Mouse (Mus musculus): Measurements from ENCODE around the gene Wnt4.

Wnt4 gene

DNA sequence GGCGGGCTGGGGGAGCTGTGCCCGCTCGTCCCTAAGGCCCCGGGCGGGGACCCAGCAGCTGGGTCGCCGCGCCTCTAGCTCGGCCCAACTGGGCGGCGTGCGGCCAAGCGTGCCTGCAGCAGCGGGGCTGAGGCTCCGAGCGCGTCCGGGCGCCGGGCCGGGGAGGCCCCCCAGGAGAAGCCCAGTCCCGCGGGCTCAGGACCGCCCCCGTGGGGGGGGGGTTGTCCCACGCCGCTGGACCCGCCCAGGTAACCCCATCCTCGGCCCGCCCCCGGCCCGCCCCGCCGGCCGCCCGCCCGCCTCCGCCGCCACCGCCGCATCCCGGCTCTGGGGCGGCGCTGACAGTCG is at the start of gene Wnt4:
Gene Wnt4 (plus strand): TSS at position 324 of the 348 bp plus-strand sequence.
- DNase-seq (ENCODE audit: low read depth, low spot score) = peak; percentile 22

DNA sequence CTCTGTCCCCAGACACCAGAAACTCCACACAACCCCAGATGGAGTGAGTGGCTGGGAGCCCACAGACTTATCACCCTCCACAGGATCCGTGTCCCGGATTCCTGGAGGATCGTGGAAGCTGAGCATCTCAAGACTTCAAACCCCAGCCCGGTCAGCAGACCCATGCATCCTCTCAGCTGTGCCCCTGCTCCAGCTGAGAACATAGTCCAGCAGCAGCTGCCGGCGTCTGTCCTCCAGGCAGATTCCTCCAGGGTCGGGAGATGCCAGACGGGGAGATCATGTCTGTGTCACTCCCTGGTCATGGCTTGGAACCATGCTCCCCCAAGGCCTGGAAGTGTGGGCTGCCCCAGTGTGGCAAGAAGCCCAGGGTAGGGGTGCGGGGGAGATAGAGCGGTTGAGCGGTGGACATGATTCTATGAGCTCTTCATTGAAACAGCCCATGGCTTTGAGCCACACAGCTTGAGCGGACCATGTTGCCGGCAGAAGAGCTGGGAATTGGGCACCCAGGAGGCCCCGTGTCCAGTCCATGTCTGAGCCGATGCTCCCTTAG is 48.6 kb upstream of the Wnt4 start:
- DNase-seq (ENCODE audit: low read depth, low spot score) = no peak

DNA sequence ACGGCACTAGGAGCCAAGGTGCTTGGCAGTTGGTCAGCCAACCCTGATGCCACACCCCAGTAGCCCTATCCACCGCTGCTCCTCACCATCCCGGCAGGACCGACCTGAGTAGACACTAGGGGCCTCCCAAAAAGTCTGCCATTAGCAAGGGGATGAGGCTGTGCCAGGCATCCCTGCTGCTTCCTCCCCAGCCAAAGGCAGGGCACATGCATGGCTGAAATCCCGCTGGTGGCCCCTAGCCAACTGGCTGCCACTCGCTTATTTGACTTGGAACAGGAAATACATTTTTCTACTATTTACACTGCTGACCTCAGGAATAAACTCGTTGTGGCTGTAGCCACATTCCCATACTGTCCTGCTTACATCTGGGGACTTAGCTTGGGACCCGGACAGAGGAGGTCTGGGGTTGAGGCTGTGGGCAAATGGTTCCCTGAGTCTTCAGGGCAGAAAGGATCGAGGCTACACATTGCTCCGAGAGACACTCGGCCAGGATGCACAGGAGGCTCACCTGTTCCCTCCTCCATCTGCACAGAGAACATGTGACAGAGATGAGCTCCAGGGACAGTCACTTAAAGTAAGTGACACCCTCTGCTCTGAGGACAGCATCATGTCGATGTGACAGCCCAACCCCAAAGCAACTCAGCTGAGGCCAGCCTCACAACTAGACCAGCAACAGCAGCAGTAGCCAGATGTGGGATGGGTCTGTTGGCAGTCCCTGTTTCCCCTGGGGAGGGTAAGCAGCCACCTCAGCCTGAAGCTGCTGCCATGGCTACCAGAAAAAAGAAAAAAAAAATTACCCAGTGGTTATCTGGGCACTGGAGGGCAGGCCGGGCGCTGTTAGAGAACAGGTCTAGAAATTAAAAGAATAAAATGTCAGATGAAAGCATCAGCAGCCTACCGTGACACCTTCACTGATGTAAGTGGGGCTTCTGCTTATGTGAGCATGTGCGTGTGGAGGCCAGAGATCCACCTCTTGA is 45.5 kb upstream of the Wnt4 start:
- DNase-seq (ENCODE audit: low read depth, low spot score) = no peak

DNA sequence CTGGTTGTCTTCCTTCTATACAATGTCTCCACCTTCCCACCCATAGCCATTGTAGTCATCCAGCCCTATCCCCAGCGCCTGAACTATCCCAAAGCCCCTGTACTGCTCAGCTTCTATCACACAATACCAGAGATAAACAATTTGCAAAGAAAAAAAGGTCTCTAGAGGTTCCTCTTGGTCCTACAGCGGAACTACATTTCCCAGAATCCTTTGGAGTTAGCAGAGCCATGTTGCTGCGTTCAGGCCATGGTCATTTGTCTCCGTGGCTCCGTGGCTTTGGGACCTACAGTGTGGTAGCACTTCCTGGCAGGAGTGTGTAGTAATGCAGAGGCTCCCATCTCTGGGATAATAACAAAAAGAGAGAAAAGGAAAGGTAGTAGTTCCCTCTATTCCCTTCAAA is 43.7 kb upstream of the Wnt4 start:
- peak; percentile 13 for DNase-seq (ENCODE audit: low read depth, low spot score)

DNA sequence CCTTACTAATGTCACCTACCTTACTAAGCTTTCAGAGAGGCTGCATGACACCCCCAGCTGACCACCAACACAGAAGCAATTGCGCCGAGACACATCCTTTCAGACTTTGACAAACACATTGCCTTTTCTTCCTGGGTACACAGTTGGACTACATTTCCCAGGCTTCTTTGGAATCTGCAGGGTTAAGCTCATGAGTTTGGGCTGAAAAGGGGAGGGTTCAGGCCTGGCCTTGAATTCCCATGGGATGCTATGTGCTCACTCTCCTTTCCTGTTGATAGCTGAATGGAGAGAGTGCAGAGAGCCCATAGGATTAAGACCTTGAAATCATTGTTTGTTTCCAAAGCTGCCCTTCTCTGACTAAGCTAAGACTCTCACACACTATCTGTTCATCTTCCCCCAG is 42.8 kb upstream of the Wnt4 start:
- DNase-seq (ENCODE audit: low read depth, low spot score) = peak; percentile 17

DNA sequence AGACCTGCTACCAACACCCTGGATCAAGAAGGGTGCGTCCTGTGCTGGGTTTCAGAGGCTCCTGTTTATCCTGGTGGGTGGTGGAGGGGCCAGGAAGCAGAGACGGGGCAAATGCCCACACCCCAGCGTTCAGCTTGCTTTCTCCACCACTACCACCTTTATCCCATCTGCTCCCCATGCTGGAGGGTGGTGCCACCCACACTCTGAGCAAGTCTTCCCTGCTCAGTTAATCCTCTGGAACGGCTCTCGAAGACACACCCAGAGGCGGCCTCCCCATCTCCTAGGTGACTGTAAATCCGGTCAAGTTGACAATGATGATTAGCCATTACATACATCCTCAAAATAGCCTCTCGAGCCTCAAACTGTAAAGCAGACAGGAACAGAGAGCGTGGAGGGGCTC is 41.9 kb upstream of the Wnt4 start:
- DNase-seq (ENCODE audit: low read depth, low spot score) = no peak

DNA sequence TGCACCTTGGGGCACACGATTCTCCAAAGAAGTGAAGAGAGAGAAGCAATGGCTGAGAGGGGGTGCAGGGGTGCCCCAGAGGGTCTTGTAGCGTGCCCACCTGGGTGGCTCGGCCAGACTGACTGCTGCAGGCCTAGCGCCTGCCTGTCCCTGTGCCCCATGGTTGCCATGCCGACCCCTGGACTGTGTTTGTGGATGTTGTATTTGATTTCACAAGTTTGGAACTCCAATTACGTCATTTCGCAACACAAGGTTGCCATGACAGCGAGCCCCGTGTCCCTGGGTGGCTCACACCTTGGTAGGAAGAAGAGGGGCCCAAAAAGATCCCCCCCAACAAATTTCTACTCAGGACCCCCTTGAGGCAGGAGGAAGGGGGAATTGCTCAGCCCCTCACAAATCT is 32.4 kb upstream of the Wnt4 start:
- DNase-seq (ENCODE audit: low read depth, low spot score) = no peak

DNA sequence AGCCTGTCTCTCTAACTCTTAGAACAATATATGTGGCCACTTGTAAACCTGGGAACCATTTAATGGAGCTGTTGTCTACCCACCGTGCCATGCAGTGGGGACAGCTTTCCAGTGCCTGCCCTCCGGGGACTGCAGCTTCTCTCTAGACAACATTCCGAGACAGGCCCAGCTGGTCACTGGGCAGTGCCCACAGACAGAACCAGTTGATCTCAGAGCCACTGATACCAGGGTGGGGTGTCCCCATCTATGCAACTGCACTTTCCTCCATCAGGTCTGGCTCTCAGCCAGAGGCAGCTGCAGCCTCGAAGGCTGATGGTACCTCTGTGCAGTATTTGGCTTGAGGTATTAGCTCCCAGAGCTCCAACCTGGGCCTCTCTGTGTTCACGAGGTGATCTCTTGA is 27.0 kb upstream of the Wnt4 start:
- DNase-seq (ENCODE audit: low read depth, low spot score) = no peak

DNA sequence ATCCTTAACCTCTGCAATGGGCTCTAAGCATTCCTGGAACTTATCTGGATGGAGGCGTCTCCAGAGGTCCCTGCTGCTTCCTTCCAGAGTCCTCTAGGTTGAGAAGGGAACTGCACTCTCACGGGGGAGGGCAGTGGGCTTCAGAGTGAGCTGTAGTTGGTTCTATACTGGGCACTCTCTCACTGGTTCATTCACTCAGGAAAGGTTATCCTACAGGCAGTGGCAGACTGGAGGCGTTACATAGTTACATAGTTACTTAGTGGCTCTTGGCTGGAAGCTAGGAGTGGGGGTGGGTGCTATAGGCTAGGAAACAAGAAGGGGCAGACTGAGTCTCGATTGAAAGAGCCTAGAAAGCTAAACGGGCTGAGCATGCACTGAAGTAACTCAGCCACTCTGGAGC is 26.4 kb upstream of the Wnt4 start:
- DNase-seq (ENCODE audit: low read depth, low spot score) = no peak

DNA sequence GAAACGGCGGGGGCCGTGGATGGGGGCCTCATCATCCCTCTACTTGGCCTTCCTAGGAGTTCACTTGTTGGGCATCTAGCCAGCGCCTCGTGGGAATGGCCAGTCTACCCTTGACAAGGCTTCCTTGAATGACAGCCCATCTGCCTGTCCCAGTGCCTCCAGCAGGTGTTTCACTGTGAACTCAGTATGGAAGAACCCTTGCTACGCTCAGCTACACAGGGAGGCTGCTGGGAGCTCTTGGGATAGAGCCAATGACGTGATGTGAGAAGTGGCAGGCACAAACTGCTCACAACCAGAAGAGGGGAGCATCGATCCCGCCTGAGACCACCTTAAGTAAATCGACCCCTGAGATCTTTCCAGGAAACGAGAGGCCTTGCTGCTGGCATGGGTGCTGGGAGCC is 23.7 kb upstream of the Wnt4 start:
- DNase-seq (ENCODE audit: low read depth, low spot score) = no peak

DNA sequence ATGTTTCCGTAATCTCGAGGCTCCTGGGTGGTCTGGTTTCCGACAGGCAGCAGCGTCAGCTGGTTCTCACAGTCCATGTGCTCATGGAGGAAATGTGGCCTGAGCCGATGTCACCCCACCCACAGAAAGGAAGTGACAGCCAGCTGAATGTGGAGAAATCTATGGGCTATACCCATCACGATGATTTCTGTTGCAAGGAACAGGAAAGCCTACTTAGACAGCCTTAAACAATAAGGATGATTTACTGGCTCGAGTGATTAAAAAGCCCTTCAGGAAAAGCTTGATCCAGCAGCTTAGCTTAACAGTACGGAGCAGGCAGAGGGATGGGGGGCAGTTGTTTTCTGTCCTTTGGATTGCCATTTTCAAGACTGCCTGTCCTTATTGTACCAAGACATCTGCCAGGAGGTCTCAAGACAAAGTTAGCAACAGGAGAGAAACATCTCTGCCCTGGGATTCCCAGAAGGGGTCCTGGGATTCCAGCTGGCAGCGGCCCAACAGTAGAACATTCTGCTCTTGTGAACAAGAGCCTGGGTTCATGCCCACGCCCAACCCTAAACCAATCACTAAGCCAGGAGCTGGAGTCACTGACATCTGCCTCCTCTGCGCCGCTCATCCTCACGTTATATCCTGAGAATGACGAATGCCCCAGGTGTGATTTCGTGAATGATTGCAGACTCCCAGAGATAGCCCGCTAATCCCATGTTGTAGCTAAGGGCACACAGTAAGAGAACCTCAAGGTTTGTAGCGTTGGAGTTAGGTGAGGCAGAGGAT is 22.9 kb upstream of the Wnt4 start:
- DNase-seq (ENCODE audit: low read depth, low spot score) = no peak

DNA sequence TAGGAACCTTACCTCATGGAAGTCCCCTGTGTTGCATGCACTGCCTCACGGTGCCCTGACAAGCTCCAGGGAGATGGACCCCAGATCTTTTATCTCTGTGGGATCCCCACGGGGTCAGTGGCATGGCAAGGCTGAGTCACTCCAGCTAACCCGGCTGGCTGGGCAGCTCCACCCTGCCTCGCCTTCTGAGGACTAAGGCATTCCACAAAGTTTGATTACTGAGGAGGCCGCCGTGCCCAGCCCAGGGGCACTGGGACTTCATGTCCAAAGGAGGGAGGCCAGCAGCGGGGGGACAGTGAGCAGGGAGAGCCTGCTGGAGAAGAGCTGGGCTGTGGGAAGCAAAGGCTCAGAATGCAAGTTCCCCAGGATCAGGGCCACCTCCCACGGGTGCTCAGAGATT is 21.7 kb upstream of the Wnt4 start:
- DNase-seq (ENCODE audit: low read depth, low spot score) = no peak

DNA sequence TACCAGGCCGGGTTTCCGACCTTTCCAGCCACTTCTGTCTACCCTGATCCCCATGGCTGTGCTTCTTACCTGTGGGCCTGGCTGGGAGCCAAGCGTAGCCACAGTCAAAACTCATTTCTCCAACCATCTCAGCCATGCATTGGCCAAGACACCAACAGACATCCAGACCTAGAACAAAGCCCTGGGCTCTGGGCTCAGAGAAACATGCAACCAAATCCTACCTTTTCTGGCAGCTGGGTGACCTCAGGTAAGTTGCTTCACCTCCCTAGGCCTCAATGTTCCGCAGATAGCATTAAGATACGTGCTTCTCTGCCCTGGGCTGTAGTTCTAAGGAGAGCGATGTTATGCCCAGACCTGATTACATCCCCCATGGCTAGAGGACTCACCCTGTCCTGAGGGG is 15.5 kb upstream of the Wnt4 start:
- no peak for DNase-seq (ENCODE audit: low read depth, low spot score)

DNA sequence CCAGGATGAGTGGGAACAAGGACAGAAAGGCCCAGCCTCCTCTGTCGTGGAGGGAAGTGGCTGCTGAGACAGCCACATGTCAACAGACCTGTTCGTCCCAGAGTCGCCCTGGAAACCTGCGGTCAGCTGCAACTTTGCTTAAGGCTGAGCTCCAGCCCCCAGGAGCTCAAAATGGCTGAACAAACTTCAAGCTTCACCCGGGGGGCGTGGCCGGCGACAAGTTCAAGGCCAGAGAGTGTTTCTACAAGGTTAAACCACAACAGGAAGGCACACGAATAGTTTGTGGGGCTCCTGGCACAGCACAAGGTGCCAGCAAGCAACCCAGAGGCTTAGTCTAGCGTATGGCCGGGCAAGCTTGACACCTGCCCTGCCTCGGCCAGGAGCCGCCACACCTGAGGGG is 13.2 kb upstream of the Wnt4 start:
- no peak for DNase-seq (ENCODE audit: low read depth, low spot score)

DNA sequence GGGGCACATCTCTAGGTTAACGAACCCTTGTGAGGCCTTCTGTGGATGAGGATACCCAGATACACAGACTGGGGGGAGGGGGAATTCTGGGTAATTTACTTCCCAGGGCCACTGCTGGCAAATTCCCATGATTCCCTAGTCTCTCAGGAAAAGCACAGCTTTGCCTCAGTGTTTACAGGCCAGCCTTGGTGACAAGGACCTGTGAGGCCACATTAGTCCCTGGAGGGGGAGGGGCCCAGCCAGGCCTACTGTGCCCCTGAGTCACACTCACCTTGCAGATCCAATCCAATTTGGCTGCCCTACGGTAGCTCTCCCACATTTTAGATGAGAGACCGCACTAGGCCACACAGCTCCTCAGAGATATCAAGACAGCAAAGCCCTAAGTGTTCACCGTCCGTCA is 12.2 kb upstream of the Wnt4 start:
- no peak for DNase-seq (ENCODE audit: low read depth, low spot score)

DNA sequence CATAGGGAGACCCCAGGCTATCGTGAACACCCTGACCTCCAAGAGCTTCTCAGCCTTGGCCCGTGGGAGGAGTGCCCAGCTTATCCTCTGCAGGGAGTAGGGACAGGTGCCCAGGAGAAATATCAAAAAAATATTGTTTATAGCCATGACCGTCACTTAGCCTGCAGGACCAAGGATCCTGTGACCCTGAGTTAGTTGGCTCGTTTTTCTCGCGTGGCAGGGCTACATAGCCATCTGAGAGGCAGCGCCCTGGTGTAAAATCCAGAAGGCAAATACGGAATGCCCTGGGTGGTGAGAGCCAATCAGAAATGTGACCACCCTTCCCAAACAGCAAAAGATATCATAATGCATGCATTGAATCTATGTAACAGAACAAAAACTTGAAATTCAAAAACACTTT is 8.7 kb upstream of the Wnt4 start:
- no peak for DNase-seq (ENCODE audit: low read depth, low spot score)

DNA sequence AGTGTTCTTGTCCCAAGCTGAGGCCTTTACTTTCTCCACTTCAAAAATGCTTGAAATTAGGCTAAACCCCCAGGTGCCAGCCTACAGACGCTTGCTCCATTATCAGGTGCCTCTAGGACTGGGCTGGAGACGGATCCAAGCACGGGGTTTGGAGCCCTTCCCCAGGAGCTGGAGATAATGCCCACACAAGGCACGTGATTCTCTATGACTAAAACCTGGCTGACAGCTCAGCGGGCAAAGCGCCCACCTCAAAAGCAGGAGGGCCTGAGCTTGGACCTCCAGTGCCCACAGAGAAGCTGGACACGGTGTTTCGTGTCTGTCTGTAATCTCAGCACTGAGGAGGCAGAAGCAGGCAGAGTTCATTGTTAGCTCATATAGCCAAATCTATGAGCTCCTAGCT is 5.4 kb upstream of the Wnt4 start:
- no peak for DNase-seq (ENCODE audit: low read depth, low spot score)

DNA sequence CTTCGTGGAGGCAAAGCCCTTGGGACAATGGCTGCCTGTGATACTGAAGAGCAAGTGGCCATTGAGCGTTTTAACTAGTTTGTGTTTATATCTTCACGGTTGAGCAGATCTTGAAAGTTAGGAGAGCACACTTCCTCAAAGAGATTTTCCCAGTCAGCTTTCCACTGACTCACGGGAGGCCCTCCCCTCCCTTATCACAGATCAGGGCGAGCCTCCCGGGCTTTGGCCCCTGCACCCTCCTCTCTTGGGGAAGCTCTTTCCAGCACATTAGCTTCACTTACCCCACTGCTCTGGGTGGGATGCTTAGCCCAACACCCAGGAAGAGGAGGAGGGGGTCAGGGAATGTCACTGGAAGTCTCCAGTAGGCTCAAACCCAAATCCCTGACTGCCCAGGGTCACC is 3.0 kb upstream of the Wnt4 start:
- DNase-seq (ENCODE audit: low read depth, low spot score) = no peak

DNA sequence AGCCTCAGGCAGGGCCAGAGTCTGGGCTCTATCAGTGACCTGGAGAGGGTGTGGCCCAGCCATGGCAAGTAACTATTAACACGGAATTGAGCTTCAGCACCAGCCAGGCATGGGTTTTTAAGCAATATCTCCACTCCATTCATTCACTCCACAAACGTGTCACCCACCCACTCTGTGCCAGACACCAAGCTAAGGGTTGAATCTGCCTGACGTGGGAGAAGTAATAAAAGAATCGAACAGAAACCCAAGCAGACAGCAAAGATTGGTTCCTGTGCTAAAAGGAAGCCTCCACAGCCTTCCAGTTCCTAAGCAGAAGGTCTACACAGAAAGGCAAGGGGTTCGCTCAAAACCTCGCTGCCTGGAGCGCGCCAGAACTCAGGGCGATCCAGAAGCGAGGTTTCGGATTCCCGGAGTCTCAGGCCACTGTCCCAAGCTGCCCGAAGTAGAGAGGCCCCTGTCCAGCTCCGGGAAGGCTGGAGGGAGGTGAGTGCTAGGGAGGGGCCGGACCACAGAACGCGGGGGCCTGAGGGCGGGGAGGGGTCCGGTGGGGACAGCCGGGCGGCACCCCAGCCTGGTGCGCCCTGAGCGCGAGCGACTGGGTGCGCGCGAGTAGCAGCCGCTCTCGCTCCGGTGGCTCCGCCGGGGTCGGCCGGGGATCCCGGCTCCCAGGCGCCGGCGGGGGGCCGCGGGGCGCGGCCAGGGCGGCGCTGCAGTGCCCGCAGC is 685 bp upstream of the Wnt4 start:
- no peak for DNase-seq (ENCODE audit: low read depth, low spot score)

DNA sequence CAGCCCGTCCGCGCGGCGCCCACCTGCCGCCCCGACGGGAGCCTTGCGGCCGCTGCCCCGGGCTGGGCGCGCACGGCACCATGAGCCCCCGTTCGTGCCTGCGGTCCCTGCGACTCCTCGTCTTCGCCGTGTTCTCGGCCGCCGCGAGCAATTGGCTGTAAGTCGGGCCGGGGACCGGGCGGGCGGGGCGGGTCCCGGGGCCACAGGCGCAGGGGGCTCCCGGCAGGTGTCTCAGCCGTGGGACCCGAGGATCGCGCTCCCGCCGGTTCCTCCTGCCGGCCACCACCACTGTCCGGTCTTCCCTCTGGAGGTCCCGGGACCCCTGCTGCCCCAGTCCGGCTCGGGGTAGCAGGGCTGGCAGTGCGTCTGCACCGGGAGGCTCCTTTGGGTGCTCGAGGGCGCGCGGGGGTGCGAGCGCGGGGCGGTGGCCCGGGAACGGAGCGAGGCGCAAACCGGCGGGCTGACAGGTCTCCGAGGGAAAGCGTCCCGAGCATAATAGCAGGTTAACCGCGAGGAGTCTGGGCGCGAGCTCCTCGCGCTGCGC is 383 bp downstream of the Wnt4 start:
- no peak for DNase-seq (ENCODE audit: low read depth, low spot score)

DNA sequence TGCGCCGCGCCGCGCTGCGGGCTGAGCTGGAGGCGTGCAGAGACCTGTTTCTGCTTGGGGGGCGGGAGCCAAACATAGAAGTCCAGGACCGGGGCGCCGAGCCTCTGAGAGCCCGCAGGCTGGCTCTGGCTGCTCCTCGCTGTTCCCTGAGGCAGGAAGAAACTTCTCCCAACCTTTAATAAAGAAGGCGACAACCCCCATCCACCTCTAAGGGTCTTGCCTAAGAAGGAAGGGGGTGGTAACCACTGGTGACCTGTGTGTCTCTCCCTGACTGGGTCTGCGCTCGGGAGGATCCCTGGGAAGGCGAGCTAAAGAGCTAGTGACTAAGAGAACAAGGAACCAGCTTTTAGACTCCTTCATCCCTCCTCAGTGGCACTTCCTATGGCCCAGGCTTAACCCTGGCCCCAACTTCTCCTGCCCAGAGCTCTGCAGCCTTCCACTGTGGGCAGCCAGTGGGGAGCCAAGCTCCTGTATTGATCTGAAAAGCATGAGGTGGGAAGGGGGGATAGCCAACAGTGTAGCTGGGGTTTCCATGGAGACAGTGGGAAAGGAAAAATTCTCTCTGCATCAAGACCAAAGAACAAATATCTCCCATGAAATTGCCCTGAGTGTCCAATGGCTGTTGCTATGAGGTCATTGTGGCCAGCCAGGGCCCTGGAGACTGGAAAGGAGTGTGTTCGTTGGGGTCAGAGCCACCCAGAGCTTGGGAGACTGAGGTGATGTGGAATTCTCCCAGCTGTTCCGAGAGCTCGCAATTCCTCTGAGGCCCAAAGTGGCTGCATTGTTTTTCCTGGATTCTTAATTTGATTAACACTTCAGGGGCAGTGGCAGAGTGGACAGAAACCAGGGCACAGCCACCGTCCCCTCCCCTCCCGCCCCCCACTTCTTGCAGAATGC is 1.1 kb downstream of the Wnt4 start:
- no peak for DNase-seq (ENCODE audit: low read depth, low spot score)

Measured in ES-CJ7 (cell line).